ENCODE assay signal across 7 mouse cellular contexts in genomic region chr14:25472096-25472861, GRCm38 (mm10). TPM values are rescaled to one million over a fixed set of nuclear protein-coding genes. Genes with fewer than 3 reads are reported as not detected.
DNase-seq lines count a peak whose midpoint lies in the region; ATAC-seq and TF ChIP-seq lines count a peak whose summit lies in the region.

No protein-coding gene starts in this region.

- no peak overlapping the region for H3K4me2 ChIP-seq in stomach, embryonic 15.5 days
- H3K4me2 ChIP-seq in stomach, postnatal 0 days (replicated peaks; ENCODE audit: low read depth), result no peak overlapping the region
- no peak overlapping the region for H3K4me2 ChIP-seq in heart, embryonic 15.5 days
- H3K4me2 ChIP-seq in limb, embryonic 14.5 days (replicated peaks; ENCODE audit: low read depth, low read length, severe bottlenecking), result no peak overlapping the region
- no peak overlapping the region for H3K4me2 ChIP-seq in stomach, embryonic 16.5 days (ENCODE audit: low read depth, low read length)

- no peak for TF ChIP-seq POLR2A in limb, embryonic 14.5 days (IDR thresholded peaks at IDR 0.05; ENCODE audit: borderline replicate concordance, extremely low read depth, insufficient read depth, insufficient read length)

- ATAC-seq in stomach, embryonic 15.5 days (ENCODE audit: insufficient read depth, low FRiP score, low read depth), result no peak
- no peak for ATAC-seq in stomach, postnatal 0 days (ENCODE audit: low FRiP score, low TSS enrichment)
- no peak for ATAC-seq in heart, embryonic 15.5 days (replicated peaks; ENCODE audit: insufficient number of reproducible peaks, insufficient read depth, low FRiP score, low read depth)
- ATAC-seq in limb, embryonic 14.5 days (ENCODE audit: low FRiP score, low read depth), result no peak
- ATAC-seq in stomach, embryonic 16.5 days (ENCODE audit: insufficient read depth, low FRiP score), result no peak
- no peak for ATAC-seq in CD4-positive, CD25-positive, alpha-beta regulatory T cell, adult 4 months

- H3K9me3 ChIP-seq in stomach, embryonic 15.5 days, result no peaks in the 10 kb centered on the region
- H3K9me3 ChIP-seq in stomach, postnatal 0 days (ENCODE audit: control insufficient read depth, low read length), result no peaks in the 10 kb centered on the region
- no peaks in the 10 kb centered on the region for H3K9me3 ChIP-seq in heart, embryonic 15.5 days (replicated peaks)
- no peaks in the 10 kb centered on the region for H3K9me3 ChIP-seq in limb, embryonic 14.5 days (ENCODE audit: control insufficient read depth, low read length)
- no peaks in the 10 kb centered on the region for H3K9me3 ChIP-seq in stomach, embryonic 16.5 days (replicated peaks; ENCODE audit: control insufficient read depth, low read length)

- H3K27ac ChIP-seq in stomach, embryonic 15.5 days, result peak overlapping the region; percentile 73; the same call in 1 of the 2 replicates
- no peak overlapping the region; the same call in 1 of the 2 replicates for H3K27ac ChIP-seq in stomach, postnatal 0 days (replicated peaks)
- peak overlapping the region; percentile 81 for H3K27ac ChIP-seq in heart, embryonic 15.5 days
- 0 out of 2 replicates have a peak overlapping the region, but pooled peaks have one; percentile 67 for H3K27ac ChIP-seq in limb, embryonic 14.5 days (replicated peaks; ENCODE audit: low read depth, low read length)
- H3K27ac ChIP-seq in stomach, embryonic 16.5 days (ENCODE audit: low read length), result peak overlapping the region; percentile 67; the same call in 1 of the 2 replicates

- H3K27me3 ChIP-seq in stomach, embryonic 15.5 days (replicated peaks), result no peaks in the 10 kb centered on the region
- H3K27me3 ChIP-seq in stomach, postnatal 0 days (ENCODE audit: control insufficient read depth, insufficient read depth, low read length), result no peaks in the 10 kb centered on the region
- no peaks in the 10 kb centered on the region for H3K27me3 ChIP-seq in heart, embryonic 15.5 days
- H3K27me3 ChIP-seq in limb, embryonic 14.5 days (ENCODE audit: control insufficient read depth, insufficient read depth, low read length), result no peaks in the 10 kb centered on the region
- H3K27me3 ChIP-seq in stomach, embryonic 16.5 days (ENCODE audit: control insufficient read depth, insufficient read depth, low read length), result no peaks in the 10 kb centered on the region

- 67% methylated on average over 6 of the region's 6 CpGs for WGBS in stomach, embryonic 15.5 days
- WGBS in stomach, postnatal 0 days, result 63% methylated on average over 6 of the region's 6 CpGs
- 55% methylated on average over 6 of the region's 6 CpGs for WGBS in heart, embryonic 15.5 days
- 79% methylated on average over 6 of the region's 6 CpGs for WGBS in limb, embryonic 14.5 days
- WGBS in stomach, embryonic 16.5 days, result 63% methylated on average over 6 of the region's 6 CpGs

- no peak for DNase-seq in stomach, postnatal 0 days (ENCODE audit: low spot score)
- DNase-seq in limb, embryonic 14.5 days (ENCODE audit: low spot score), result no peak
- DNase-seq in gastrocnemius, adult 8-10 months (ENCODE audit: low spot score in 2 of 2), result no peak

- TF ChIP-seq CTCF in stomach, postnatal 0 days (IDR thresholded peaks at IDR 0.05; ENCODE audit: low read depth), result no peak

- no peak overlapping the region for H3K4me3 ChIP-seq in stomach, embryonic 15.5 days (replicated peaks)
- no peak overlapping the region for H3K4me3 ChIP-seq in stomach, postnatal 0 days (ENCODE audit: low read depth, low read length)
- H3K4me3 ChIP-seq in heart, embryonic 15.5 days, result no peak overlapping the region
- no peak overlapping the region for H3K4me3 ChIP-seq in limb, embryonic 14.5 days (replicated peaks; ENCODE audit: low read length)
- H3K4me3 ChIP-seq in stomach, embryonic 16.5 days (replicated peaks; ENCODE audit: low read length), result no peak overlapping the region

- no peak for TF ChIP-seq EP300 in stomach, postnatal 0 days (optimal IDR thresholded peaks at IDR 0.05)

- H3K36me3 ChIP-seq in stomach, embryonic 15.5 days, result no peaks in the 10 kb centered on the region
- peaks cover 2% of the 10 kb centered on the region; the same call in 1 of the 2 replicates for H3K36me3 ChIP-seq in stomach, postnatal 0 days (ENCODE audit: control insufficient read depth, insufficient read depth, low read length)
- H3K36me3 ChIP-seq in heart, embryonic 15.5 days, result no peaks in the 10 kb centered on the region
- H3K36me3 ChIP-seq in limb, embryonic 14.5 days (ENCODE audit: control insufficient read depth, insufficient read depth, low read length), result peaks cover 17% of the 10 kb centered on the region
- no peaks in the 10 kb centered on the region for H3K36me3 ChIP-seq in stomach, embryonic 16.5 days (ENCODE audit: control insufficient read depth, insufficient read depth, low read length)

- H3K4me1 ChIP-seq in stomach, embryonic 15.5 days, result peaks cover 84% of the 10 kb centered on the region
- peaks cover 32% of the 10 kb centered on the region for H3K4me1 ChIP-seq in stomach, postnatal 0 days (replicated peaks; ENCODE audit: control insufficient read depth, insufficient read depth)
- peaks cover 99% of the 10 kb centered on the region for H3K4me1 ChIP-seq in heart, embryonic 15.5 days (replicated peaks)
- peaks cover 83% of the 10 kb centered on the region for H3K4me1 ChIP-seq in limb, embryonic 14.5 days (ENCODE audit: control insufficient read depth, insufficient read depth, low read length)
- peaks cover 92% of the 10 kb centered on the region for H3K4me1 ChIP-seq in stomach, embryonic 16.5 days (ENCODE audit: control insufficient read depth, insufficient read depth, low read length)

- no peak overlapping the region for H3K9ac ChIP-seq in stomach, embryonic 15.5 days
- no peak overlapping the region; the same call in 1 of the 2 replicates for H3K9ac ChIP-seq in stomach, postnatal 0 days (ENCODE audit: low read length)
- 0 out of 2 replicates have a peak overlapping the region, but pooled peaks have one; percentile 34 for H3K9ac ChIP-seq in heart, embryonic 15.5 days
- H3K9ac ChIP-seq in limb, embryonic 14.5 days (ENCODE audit: low read depth, low read length, severe bottlenecking), result no peak overlapping the region
- no peak overlapping the region for H3K9ac ChIP-seq in stomach, embryonic 16.5 days (ENCODE audit: low read length)

RNA-seq across cellular contexts. Expression of gene Zmiz1, which starts 13.3 kb away (rescaled TPM):
- 29.0 and 31.3 TPM in 2 replicates for polyA plus RNA-seq in stomach, embryonic 15.5 days (2015; fragmentation: Nextera tagmentation; extraction: Ambion mirVana)
- 13.0 and 13.8 TPM in 2 replicates for polyA plus RNA-seq in stomach, postnatal 0 days (2015; fragmentation: Nextera tagmentation; extraction: Ambion mirVana)
- 22.1 and 26.2 TPM in 2 replicates for polyA plus RNA-seq in heart, embryonic 15.5 days (2015; fragmentation: Nextera tagmentation; extraction: Ambion mirVana)
- polyA plus RNA-seq in limb, embryonic 14.5 days (2012; rRNA removed), result 81.2 and 117 TPM in 2 replicates
- 61.8 and 75.8 TPM in 2 replicates for polyA plus RNA-seq in limb, embryonic 14.5 days (2014; fragmentation: Nextera tagmentation; extraction: Ambion mirVana)
- polyA plus RNA-seq in stomach, embryonic 16.5 days (2015; fragmentation: Nextera tagmentation; extraction: Ambion mirVana), result 24.0 and 26.3 TPM in 2 replicates
- 10 to 100 TPM; 18.5 to 28.7 (median 21.8) TPM for total RNA-seq in gastrocnemius, adult 8-10 months (2022)
- polyA plus RNA-seq in CD4-positive, CD25-positive, alpha-beta regulatory T cell, adult 4 months (2017; shearing (Covaris generic)), result 10 to 100 TPM; 21.2 to 34.3 TPM
